Mouse (Mus musculus) cerebellum, adult (tissue): ENCODE data around the gene Dicer1.
"Not testable (repeated sequence)": the region's sequence is repeated elsewhere in the genome, so short reads cannot be mapped to it uniquely, and the experiment has no call there.

Experiments
- ATAC-seq: cut with Nextera tagmentation; 2 replicates; pipeline ENCODE4 v1.9.2; 2017; ENCODE audit warnings: mild to moderate bottlenecking, moderate library complexity, mixed read lengths; ENCODE audit not compliant: insufficient number of reproducible peaks, low FRiP score, low TSS enrichment

Dicer1 gene

GRCm38 (mm10) chr12:104742247-104742646 lies 9.5 kb downstream of the Dicer1 start:
- no peak for ATAC-seq

- no peak for ATAC-seq
These were observed 10.6 kb downstream of the Dicer1 start for GRCm38 (mm10) chr12:104740841-104741787.

GRCm38 (mm10) chr12:104738931-104739330 lies 12.8 kb downstream of the Dicer1 start:
- no peak for ATAC-seq

GRCm38 (mm10) chr12:104738446-104738845 lies 13.3 kb downstream of the Dicer1 start:
- ATAC-seq, result no peak

GRCm38 (mm10) chr12:104737666-104738065 lies 14.1 kb downstream of the Dicer1 start:
- ATAC-seq, result no peak

GRCm38 (mm10) chr12:104735993-104736395 lies 15.8 kb downstream of the Dicer1 start:
- ATAC-seq, result no peak

- ATAC-seq, result no peak
These were observed 18.6 kb downstream of the Dicer1 start for GRCm38 (mm10) chr12:104733165-104733564.

- no peak for ATAC-seq
These were observed 20.0 kb downstream of the Dicer1 start for GRCm38 (mm10) chr12:104731782-104732181.

GRCm38 (mm10) chr12:104726436-104726835 lies 25.3 kb downstream of the Dicer1 start:
- ATAC-seq, result not testable (repeated sequence)

- no peak for ATAC-seq
These were observed 29.7 kb downstream of the Dicer1 start for GRCm38 (mm10) chr12:104722056-104722455.

- ATAC-seq, result no peak
These were observed 30.7 kb downstream of the Dicer1 start for GRCm38 (mm10) chr12:104721011-104721410.

- ATAC-seq, result no peak
These were observed 32.8 kb downstream of the Dicer1 start for GRCm38 (mm10) chr12:104718956-104719355.

- no peak for ATAC-seq
These were observed 35.3 kb downstream of the Dicer1 start for GRCm38 (mm10) chr12:104716409-104716808.

GRCm38 (mm10) chr12:104715453-104715852 lies 36.3 kb downstream of the Dicer1 start:
- no peak for ATAC-seq

- ATAC-seq, result no peak
These were observed 51.5 kb downstream of the Dicer1 start for GRCm38 (mm10) chr12:104700266-104700665.

- ATAC-seq, result no peak
These were observed 52.0 kb downstream of the Dicer1 start for GRCm38 (mm10) chr12:104699753-104700152.

- ATAC-seq, result no peak
These were observed 56.2 kb downstream of the Dicer1 start for GRCm38 (mm10) chr12:104695514-104695913.

GRCm38 (mm10) chr12:104692864-104693263 lies 58.9 kb downstream of the Dicer1 start:
- ATAC-seq, result no peak

GRCm38 (mm10) chr12:104690412-104690811 lies 61.3 kb downstream of the Dicer1 start:
- no peak for ATAC-seq

GRCm38 (mm10) chr12:104688870-104689269 lies 62.9 kb downstream of the Dicer1 start:
- ATAC-seq, result no peak

GRCm38 (mm10) chr12:104684411-104684931 lies 67.3 kb downstream of the Dicer1 start:
- ATAC-seq, result no peak

GRCm38 (mm10) chr12:104679819-104680132 lies 72.0 kb downstream of the Dicer1 start:
- no peak for ATAC-seq
